Mouse (Mus musculus): ENCODE data around the gene Hivep3. TPM values are rescaled to one million over a fixed set of nuclear protein-coding genes. Genes with fewer than 3 reads are reported as not detected.

The Hivep3 gene
- polyA plus RNA-seq, 1 experiment from 2014 or later, result 7.8 TPM

DNA sequence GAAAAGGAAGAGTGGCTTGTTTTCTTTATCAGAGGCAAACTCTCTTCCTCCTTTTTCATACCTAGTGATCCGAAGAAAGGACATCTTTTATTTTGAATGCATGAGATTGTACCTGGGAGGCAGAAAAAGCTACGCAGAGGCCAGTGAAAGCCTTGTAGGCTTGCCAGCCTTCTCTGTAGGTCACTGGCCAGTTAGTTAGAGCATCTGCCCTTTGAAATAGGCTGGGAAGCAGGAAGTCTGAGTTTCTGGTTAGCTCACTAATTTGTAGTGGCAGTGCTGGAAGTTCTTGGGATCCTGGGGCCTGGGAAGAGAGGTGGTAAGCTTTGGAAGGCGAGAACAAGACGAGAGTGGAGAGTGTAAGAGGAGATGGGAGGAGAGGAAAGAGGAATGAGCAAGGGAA is 95.4 kb downstream of the Hivep3 start:
- Histone ChIP-seq H3K4me3 (replicated peaks) (no peak overlapping the region), H3K9me3 (no peaks in the 10 kb centered on the region), H3K4me2 (no peak overlapping the region), H3K36me3 (no peaks in the 10 kb centered on the region), H3K4me1 (no peaks in the 10 kb centered on the region), H3K27ac (no peak overlapping the region), H3K27me3 (replicated peaks) (no peaks in the 10 kb centered on the region), H3K9ac (no peak overlapping the region)
- ATAC-seq (ENCODE audit: insufficient read depth, low FRiP score, low read depth), result no peak
- WGBS, result 79% methylated on average over 4 of the region's 4 CpGs

GRCm38 (mm10) chr4:119833333-119833732 is 99.7 kb downstream of the Hivep3 start:
- no peak for ATAC-seq (ENCODE audit: insufficient read depth, low FRiP score, low read depth)
- no peak overlapping the region for H3K4me2 ChIP-seq
- no peaks in the 10 kb centered on the region for H3K9me3 ChIP-seq
- no peak overlapping the region for H3K9ac ChIP-seq
- no peak overlapping the region for H3K27ac ChIP-seq
- no peaks in the 10 kb centered on the region for H3K36me3 ChIP-seq
- H3K27me3 ChIP-seq (replicated peaks), result no peaks in the 10 kb centered on the region
- H3K4me1 ChIP-seq, result no peaks in the 10 kb centered on the region
- H3K4me3 ChIP-seq (replicated peaks), result no peak overlapping the region
- WGBS, result 56% methylated on average over 9 of the region's 9 CpGs

DNA sequence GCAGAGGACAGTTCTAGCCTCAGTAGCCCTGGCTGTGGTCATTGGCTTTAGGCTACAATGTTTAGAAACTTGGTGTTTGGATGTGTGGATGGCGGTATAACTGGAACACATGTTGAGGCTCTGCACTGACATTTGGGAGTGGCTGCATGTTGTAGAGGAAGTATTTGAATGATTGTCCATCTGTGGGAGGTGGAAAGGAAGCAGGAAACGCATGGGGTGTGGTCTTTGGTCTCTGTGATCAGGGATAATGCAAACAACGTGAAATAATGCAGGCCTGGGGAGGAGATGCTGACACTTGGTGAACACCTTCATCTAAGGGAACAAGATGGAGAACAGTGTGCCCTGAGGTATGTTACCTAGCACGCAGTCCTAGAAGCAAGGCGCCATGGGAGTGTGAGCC is 100.3 kb downstream of the Hivep3 start:
- Histone ChIP-seq H3K4me3 (replicated peaks) (no peak overlapping the region), H3K9ac (no peak overlapping the region), H3K36me3 (no peaks in the 10 kb centered on the region), H3K27ac (no peak overlapping the region), H3K4me2 (no peak overlapping the region), H3K4me1 (no peaks in the 10 kb centered on the region), H3K27me3 (replicated peaks) (no peaks in the 10 kb centered on the region), H3K9me3 (no peaks in the 10 kb centered on the region)
- ATAC-seq (ENCODE audit: insufficient read depth, low FRiP score, low read depth), result no peak
- WGBS, result 56% methylated on average over 5 of the region's 5 CpGs

DNA sequence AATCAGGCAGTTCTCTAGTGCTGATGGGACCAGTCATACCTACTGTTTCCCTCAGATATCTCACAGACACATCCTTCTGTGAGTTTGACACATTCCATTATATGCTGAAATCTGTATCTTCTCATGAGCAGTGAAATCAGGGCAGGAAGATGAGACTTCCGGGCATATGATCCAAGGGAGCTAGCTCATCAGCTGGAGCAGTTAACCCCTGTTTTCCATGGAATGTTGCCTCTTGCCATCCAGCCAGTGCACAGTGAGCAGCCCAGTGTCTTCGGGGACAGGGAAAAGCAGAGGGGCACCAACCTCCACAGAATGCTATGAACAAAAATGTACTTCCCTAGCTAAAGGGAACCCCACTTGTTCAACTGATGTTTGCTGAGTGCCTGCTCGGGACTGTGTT is 102.6 kb downstream of the Hivep3 start:
- 66% methylated on average over 3 of the region's 3 CpGs for WGBS
- no peak overlapping the region for H3K4me2 ChIP-seq
- no peak for ATAC-seq (ENCODE audit: insufficient read depth, low FRiP score, low read depth)

GRCm38 (mm10) chr4:119837505-119838065 is 104.0 kb downstream of the Hivep3 start:
- Histone ChIP-seq H3K4me1 (no peaks in the 10 kb centered on the region), H3K4me2 (no peak overlapping the region), H3K27ac (no peak overlapping the region), H3K36me3 (no peaks in the 10 kb centered on the region), H3K4me3 (replicated peaks) (no peak overlapping the region), H3K27me3 (replicated peaks) (no peaks in the 10 kb centered on the region), H3K9me3 (no peaks in the 10 kb centered on the region), H3K9ac (no peak overlapping the region)
- ATAC-seq (ENCODE audit: insufficient read depth, low FRiP score, low read depth), result no peak
- WGBS, result 90% methylated on average over 1 of the region's 1 CpGs

More for the DNA sequence above, 102.6 kb downstream of the Hivep3 start:
- Histone ChIP-seq H3K4me1 (no peaks in the 10 kb centered on the region), H3K27me3 (replicated peaks) (no peaks in the 10 kb centered on the region), H3K9ac (no peak overlapping the region), H3K4me3 (replicated peaks) (no peak overlapping the region), H3K9me3 (no peaks in the 10 kb centered on the region), H3K27ac (no peak overlapping the region), H3K36me3 (no peaks in the 10 kb centered on the region)

GRCm38 (mm10) chr4:119838308-119838707 is 104.7 kb downstream of the Hivep3 start:
- H3K9me3 ChIP-seq, result no peaks in the 10 kb centered on the region
- no peaks in the 10 kb centered on the region for H3K27me3 ChIP-seq (replicated peaks)
- H3K9ac ChIP-seq, result no peak overlapping the region
- H3K4me2 ChIP-seq, result no peak overlapping the region
- no peak overlapping the region for H3K4me3 ChIP-seq (replicated peaks)
- ATAC-seq (ENCODE audit: insufficient read depth, low FRiP score, low read depth), result no peak
- H3K36me3 ChIP-seq, result no peaks in the 10 kb centered on the region
- H3K27ac ChIP-seq, result no peak overlapping the region
- 67% methylated on average over 2 of the region's 2 CpGs for WGBS
- no peaks in the 10 kb centered on the region for H3K4me1 ChIP-seq

- 49% methylated on average over 3 of the region's 3 CpGs for WGBS
Measured at GRCm38 (mm10) chr4:119843294-119843693, 109.7 kb downstream of the Hivep3 start.

DNA sequence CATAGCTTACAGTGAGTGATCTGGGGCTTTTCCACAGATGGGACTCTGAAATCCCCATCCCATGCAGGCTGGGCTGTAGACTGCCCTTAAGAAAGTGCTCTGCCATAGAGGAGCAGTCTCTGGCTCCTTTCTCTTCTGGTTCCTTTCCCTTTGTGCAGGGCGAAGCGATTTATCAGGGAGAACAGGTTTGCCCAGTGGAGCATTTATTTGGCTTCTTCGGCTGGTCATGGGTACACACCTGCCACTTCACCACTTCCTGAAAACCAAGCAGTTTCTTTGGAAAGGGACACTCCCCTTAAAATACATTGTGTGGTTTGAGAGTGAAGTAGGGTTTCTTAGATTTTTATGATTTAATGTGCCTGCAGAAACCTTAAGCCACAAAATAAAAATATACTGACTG is 110.7 kb downstream of the Hivep3 start:
- Histone ChIP-seq H3K4me3 (replicated peaks) (no peak overlapping the region), H3K27me3 (replicated peaks) (no peaks in the 10 kb centered on the region), H3K27ac (peak overlapping the region; percentile 81), H3K4me2 (no peak overlapping the region), H3K36me3 (no peaks in the 10 kb centered on the region), H3K4me1 (no peaks in the 10 kb centered on the region), H3K9me3 (no peaks in the 10 kb centered on the region), H3K9ac (no peak overlapping the region)
- ATAC-seq (ENCODE audit: insufficient read depth, low FRiP score, low read depth), result peak; percentile 83
- WGBS, result 74% methylated on average over 3 of the region's 3 CpGs

More at GRCm38 (mm10) chr4:119843294-119843693, 109.7 kb downstream of the Hivep3 start:
- Histone ChIP-seq H3K4me2 (no peak overlapping the region), H3K27ac (peak overlapping the region; percentile 81; the same call in 1 of the 2 replicates), H3K9me3 (no peaks in the 10 kb centered on the region), H3K4me1 (no peaks in the 10 kb centered on the region), H3K27me3 (replicated peaks) (no peaks in the 10 kb centered on the region), H3K36me3 (no peaks in the 10 kb centered on the region), H3K9ac (no peak overlapping the region), H3K4me3 (replicated peaks) (no peak overlapping the region)
- no peak for ATAC-seq (ENCODE audit: insufficient read depth, low FRiP score, low read depth)

- Histone ChIP-seq H3K36me3 (no peaks in the 10 kb centered on the region), H3K27me3 (replicated peaks) (no peaks in the 10 kb centered on the region), H3K9ac (no peak overlapping the region), H3K4me2 (no peak overlapping the region), H3K4me1 (no peaks in the 10 kb centered on the region), H3K4me3 (replicated peaks) (no peak overlapping the region), H3K27ac (no peak overlapping the region), H3K9me3 (no peaks in the 10 kb centered on the region)
- WGBS, result 73% methylated on average over 3 of the region's 3 CpGs
- no peak for ATAC-seq (ENCODE audit: insufficient read depth, low FRiP score, low read depth)
Measured at GRCm38 (mm10) chr4:119845596-119846161, 112.1 kb downstream of the Hivep3 start.

GRCm38 (mm10) chr4:119852483-119852882 is 118.9 kb downstream of the Hivep3 start:
- ATAC-seq (ENCODE audit: insufficient read depth, low FRiP score, low read depth), result no peak; the same call in 1 of the 2 replicates
- Histone ChIP-seq H3K9ac (no peak overlapping the region), H3K4me1 (no peaks in the 10 kb centered on the region), H3K27me3 (replicated peaks) (no peaks in the 10 kb centered on the region), H3K4me3 (replicated peaks) (no peak overlapping the region), H3K9me3 (no peaks in the 10 kb centered on the region), H3K27ac (no peak overlapping the region), H3K4me2 (no peak overlapping the region), H3K36me3 (no peaks in the 10 kb centered on the region)
- WGBS, result 56% methylated on average over 8 of the region's 8 CpGs

DNA sequence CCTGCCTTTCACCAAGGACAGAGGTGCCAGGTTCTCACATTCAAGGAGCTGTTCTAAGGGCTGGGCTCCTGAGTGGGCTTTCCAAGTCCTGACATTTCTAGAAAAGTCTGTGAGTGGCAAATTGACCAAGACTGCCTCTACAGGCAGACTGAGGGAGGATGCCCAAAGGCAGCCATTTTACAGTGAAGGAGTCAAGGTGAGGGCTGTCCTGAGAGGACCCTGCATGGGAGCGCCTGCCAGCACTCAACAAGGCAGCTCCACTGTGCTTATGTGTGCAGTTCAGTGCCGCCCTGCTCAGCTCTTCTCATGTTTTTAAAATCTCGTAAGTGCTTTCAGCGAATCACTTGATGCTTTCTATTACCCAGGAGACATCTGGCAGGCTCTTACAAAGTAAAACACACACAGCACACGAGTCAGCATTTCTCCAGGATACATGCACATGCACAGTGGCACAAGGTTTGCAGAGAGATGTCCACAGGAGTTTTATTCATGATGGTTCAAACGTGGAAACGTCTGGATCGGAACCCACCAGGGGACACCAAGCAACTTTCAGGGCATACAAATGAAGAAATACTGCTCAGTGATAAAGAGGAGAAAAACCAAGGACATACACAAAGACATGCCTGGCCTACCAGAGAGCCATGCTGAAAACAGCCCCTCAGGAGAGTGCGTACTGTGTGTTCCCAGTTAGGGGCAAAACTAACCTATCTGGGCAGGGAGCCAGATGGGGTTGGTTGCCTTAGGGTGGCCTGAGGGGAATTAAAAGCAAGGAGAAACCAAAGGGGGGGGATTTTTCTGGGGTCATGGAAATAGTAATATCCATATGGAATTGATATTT is 120.9 kb downstream of the Hivep3 start:
- Histone ChIP-seq H3K9ac (no peak overlapping the region), H3K4me2 (no peak overlapping the region), H3K4me3 (replicated peaks) (no peak overlapping the region), H3K4me1 (no peaks in the 10 kb centered on the region), H3K36me3 (no peaks in the 10 kb centered on the region), H3K27me3 (replicated peaks) (no peaks in the 10 kb centered on the region), H3K9me3 (no peaks in the 10 kb centered on the region), H3K27ac (no peak overlapping the region)
- WGBS, result 71% methylated on average over 9 of the region's 9 CpGs
- ATAC-seq (ENCODE audit: insufficient read depth, low FRiP score, low read depth), result no peak

DNA sequence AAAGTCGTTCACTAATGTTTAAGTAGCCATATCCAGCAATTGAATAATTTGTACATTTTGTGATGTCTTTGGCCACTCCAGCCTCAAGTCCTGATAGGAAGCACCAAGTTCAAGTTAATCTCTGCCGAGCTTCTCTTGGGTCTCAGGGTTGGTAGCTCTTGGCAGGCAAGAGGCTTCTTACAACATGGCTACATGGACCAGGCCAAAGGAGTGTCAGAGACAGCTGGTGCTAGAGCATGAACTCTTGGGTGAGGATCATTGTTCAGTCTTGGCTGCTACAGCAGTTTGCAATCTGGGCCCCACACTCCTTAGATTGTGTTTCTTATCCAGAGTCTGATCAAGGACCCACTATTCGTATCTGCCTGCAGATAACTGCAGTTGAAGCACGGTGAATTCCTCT is 125.9 kb downstream of the Hivep3 start:
- ATAC-seq (ENCODE audit: insufficient read depth, low FRiP score, low read depth), result no peak
- no peak overlapping the region for H3K4me3 ChIP-seq (replicated peaks)
- H3K4me1 ChIP-seq, result no peaks in the 10 kb centered on the region
- no peak overlapping the region for H3K4me2 ChIP-seq
- H3K27me3 ChIP-seq (replicated peaks), result no peaks in the 10 kb centered on the region
- H3K27ac ChIP-seq, result no peak overlapping the region
- no peaks in the 10 kb centered on the region for H3K9me3 ChIP-seq
- 54% methylated on average over 4 of the region's 4 CpGs for WGBS
- no peaks in the 10 kb centered on the region for H3K36me3 ChIP-seq
- H3K9ac ChIP-seq, result no peak overlapping the region

Data from stomach, embryonic 15.5 days (tissue).